Mouse (Mus musculus) myocyte (in vitro differentiated cells): ENCODE data around the gene Snx1. TPM values are rescaled to one million over a fixed set of nuclear protein-coding genes. Genes with fewer than 3 reads are reported as not detected.

Source experiments
- H3K27me3 ChIP-seq: one replicate; pipeline ENCODE4 v1.6.1; 2011; ENCODE audit not compliant: control insufficient read depth, insufficient read depth, insufficient read length
- H3K36me3 ChIP-seq: one replicate; pipeline ENCODE4 v1.6.1; 2011; ENCODE audit not compliant: control insufficient read depth, insufficient read depth
- H3K4me2 ChIP-seq: one replicate; pipeline ENCODE4 v1.6.1; 2011; ENCODE audit warnings: low read depth, control low read depth
- H3K4me3 ChIP-seq: one replicate; pipeline ENCODE4 v1.5.1; 2011; ENCODE audit warnings: mild to moderate bottlenecking, control low read depth, moderate library complexity
- H3K79me2 ChIP-seq: one replicate; pipeline ENCODE4 v1.6.1; 2011; ENCODE audit not compliant: control insufficient read depth, insufficient read depth
- H3ac ChIP-seq: one replicate; pipeline ENCODE4 v1.6.1; 2011; ENCODE audit not compliant: control insufficient read depth, insufficient read length
- CEBPB ChIP-seq: IDR thresholded peaks from 2 replicates; pipeline ENCODE4 v1.6.1; 2011; ENCODE audit warnings: mild to moderate bottlenecking, moderate library complexity; ENCODE audit not compliant: poor library complexity, insufficient read depth, severe bottlenecking
- E2F4 ChIP-seq: IDR thresholded peaks from one replicate; pipeline ENCODE4 v1.6.1; 2011; ENCODE audit warnings: mild to moderate bottlenecking, control low read depth, moderate library complexity; ENCODE audit not compliant: insufficient read depth
- MAX ChIP-seq: IDR thresholded peaks from one replicate; pipeline ENCODE4 v1.6.1; 2011; ENCODE audit warnings: low read depth, mild to moderate bottlenecking, control low read depth
- MYOD1 ChIP-seq, 3 experiments: IDR thresholded peaks; one replicate each; pipeline ENCODE4 v1.6.1; 2011; ENCODE audit warnings: control low read depth in 2 of 3, low read depth in 2 of 3, mild to moderate bottlenecking in 2 of 3, moderate library complexity in 1 of 3; ENCODE audit not compliant: insufficient read length in 2 of 3, control insufficient read depth in 1 of 3
- MYOG ChIP-seq, 3 experiments: IDR thresholded peaks; one replicate each; pipeline ENCODE4 v1.6.1; 2011; ENCODE audit warnings: control low read depth in 2 of 3, low read depth in 2 of 3, mild to moderate bottlenecking in 2 of 3; ENCODE audit not compliant: insufficient read length in 2 of 3, control insufficient read depth in 1 of 3, insufficient read depth in 1 of 3
- POLR2A ChIP-seq: IDR thresholded peaks from one replicate; pipeline ENCODE4 v1.6.1; 2011; ENCODE audit warnings: low read depth, mild to moderate bottlenecking, control low read depth, moderate library complexity; ENCODE audit not compliant: insufficient read length
- POLR2AphosphoS2 ChIP-seq: IDR thresholded peaks from one replicate; pipeline ENCODE4 v1.6.1; 2011; ENCODE audit warnings: low read depth, control low read depth; ENCODE audit not compliant: insufficient read length
- REST ChIP-seq: IDR thresholded peaks from one replicate; pipeline ENCODE4 v1.6.1; 2011; ENCODE audit warnings: mild to moderate bottlenecking, control low read depth, moderate library complexity; ENCODE audit not compliant: insufficient read depth, insufficient read length
- SRF ChIP-seq: IDR thresholded peaks from one replicate; pipeline ENCODE4 v1.6.1; 2011; ENCODE audit warnings: low read depth; ENCODE audit not compliant: control insufficient read depth, insufficient read length
- TCF12 ChIP-seq: IDR thresholded peaks from one replicate; pipeline ENCODE4 v1.6.1; 2011; ENCODE audit warnings: mild to moderate bottlenecking, control low read depth; ENCODE audit not compliant: poor library complexity, insufficient read depth, severe bottlenecking
- TCF3 ChIP-seq: IDR thresholded peaks from one replicate; pipeline ENCODE4 v1.6.1; 2011; ENCODE audit warnings: low read depth, control low read depth; ENCODE audit not compliant: insufficient read length
- USF1 ChIP-seq: IDR thresholded peaks from one replicate; pipeline ENCODE4 v1.6.1; 2011; ENCODE audit warnings: low read depth, mild to moderate bottlenecking, control low read depth, moderate library complexity
- polyA plus RNA-seq: library from polyadenylated mRNA; unstranded; fragments of >200 nt; fragmentation: generic; extraction: Trizol; gene quantifications from one replicate; pipeline ENCODE4 v1.2.1, GENCODE M21; 2012; ENCODE audit warnings: missing spikeins

The Snx1 gene
- polyA plus RNA-seq, 1 experiment: 82.9 TPM

- H3K27me3 ChIP-seq: no peaks in the 10 kb centered on the region
- no peak overlapping the region for H3ac ChIP-seq
- H3K4me3 ChIP-seq: peak overlapping the region; percentile 97
- no peaks in the 10 kb centered on the region for H3K36me3 ChIP-seq
- TF ChIP-seq MAX (no peak), POLR2A (no peak), MYOG (IDR thresholded peaks at IDR 0.05; ENCODE audit: control insufficient read depth in 1 of 3, insufficient read depth in 1 of 3, insufficient read length in 2 of 3, low read depth in 2 of 3) (no peak), TCF3 (no peak), POLR2AphosphoS2 (no peak), TCF12 (no peak), CEBPB (no peak), SRF (no peak), REST (no peak), E2F4 (no peak), USF1 (no peak), MYOD1 (IDR thresholded peaks at IDR 0.05; ENCODE audit: control insufficient read depth in 1 of 3, insufficient read length in 2 of 3, low read depth in 2 of 3) (no peak)
- H3K4me2 ChIP-seq: peak overlapping the region; percentile 93
- H3K79me2 ChIP-seq: peaks cover 51% of the 10 kb centered on the region
Observed at GRCm38 (mm10) chr9:66125543-66126455, 588 bp downstream of the Snx1 start.

- TF ChIP-seq TCF12 (no peak), POLR2A (peak; percentile 96), MAX (no peak), MYOD1 (IDR thresholded peaks at IDR 0.05; ENCODE audit: control insufficient read depth in 1 of 3, insufficient read length in 2 of 3, low read depth in 2 of 3) (no peak), TCF3 (no peak), REST (no peak), E2F4 (no peak), CEBPB (no peak), POLR2AphosphoS2 (peak; percentile 97), MYOG (IDR thresholded peaks at IDR 0.05; ENCODE audit: control insufficient read depth in 1 of 3, insufficient read depth in 1 of 3, insufficient read length in 2 of 3, low read depth in 2 of 3) (peak in 1 of 3 experiments; percentile 33), USF1 (no peak), SRF (peak; percentile 25)
- peaks cover 59% of the 10 kb centered on the region for H3K79me2 ChIP-seq
- H3ac ChIP-seq: peak overlapping the region; percentile 48
- H3K36me3 ChIP-seq: no peaks in the 10 kb centered on the region
- H3K27me3 ChIP-seq: no peaks in the 10 kb centered on the region
- peak overlapping the region; percentile 97 for H3K4me3 ChIP-seq
- peak overlapping the region; percentile 93 for H3K4me2 ChIP-seq
Observed at GRCm38 (mm10) chr9:66124681-66125542, 1.5 kb downstream of the Snx1 start.

- H3K27me3 ChIP-seq: no peaks in the 10 kb centered on the region
- peak overlapping the region; percentile 97 for H3K4me3 ChIP-seq
- peak overlapping the region; percentile 48 for H3ac ChIP-seq
- TF ChIP-seq POLR2AphosphoS2: no peak
- TF ChIP-seq TCF3: no peak
- no peak for TF ChIP-seq TCF12
- no peak for TF ChIP-seq POLR2A
- no peak for TF ChIP-seq MYOG (IDR thresholded peaks at IDR 0.05; ENCODE audit: control insufficient read depth in 1 of 3, insufficient read depth in 1 of 3, insufficient read length in 2 of 3, low read depth in 2 of 3)
- TF ChIP-seq MYOD1 (IDR thresholded peaks at IDR 0.05; ENCODE audit: control insufficient read depth in 1 of 3, insufficient read length in 2 of 3, low read depth in 2 of 3): no peak
- TF ChIP-seq MAX: no peak
- no peak for TF ChIP-seq USF1
- no peak for TF ChIP-seq CEBPB
- TF ChIP-seq REST: no peak
- TF ChIP-seq SRF: no peak
- TF ChIP-seq E2F4: no peak
- H3K36me3 ChIP-seq: no peaks in the 10 kb centered on the region
- H3K79me2 ChIP-seq: peaks cover 67% of the 10 kb centered on the region
- H3K4me2 ChIP-seq: peak overlapping the region; percentile 79
Observed at GRCm38 (mm10) chr9:66124111-66124531, 2.3 kb downstream of the Snx1 start.

GRCm38 (mm10) chr9:66123648-66124047, 2.7 kb downstream of the Snx1 start:
- peak overlapping the region; percentile 48 for H3ac ChIP-seq
- TF ChIP-seq SRF (no peak), TCF12 (no peak), POLR2A (no peak), TCF3 (no peak), E2F4 (no peak), MYOG (IDR thresholded peaks at IDR 0.05; ENCODE audit: control insufficient read depth in 1 of 3, insufficient read depth in 1 of 3, insufficient read length in 2 of 3, low read depth in 2 of 3) (no peak), POLR2AphosphoS2 (no peak), USF1 (no peak), REST (no peak), MAX (no peak), MYOD1 (IDR thresholded peaks at IDR 0.05; ENCODE audit: control insufficient read depth in 1 of 3, insufficient read length in 2 of 3, low read depth in 2 of 3) (no peak), CEBPB (no peak)
- H3K36me3 ChIP-seq: no peaks in the 10 kb centered on the region
- H3K27me3 ChIP-seq: no peaks in the 10 kb centered on the region
- H3K79me2 ChIP-seq: peaks cover 72% of the 10 kb centered on the region
- H3K4me3 ChIP-seq: peak overlapping the region; percentile 97
- peak overlapping the region; percentile 79 for H3K4me2 ChIP-seq
